Comparison of ENCODE assay signal across 19 mouse cellular contexts in the genomic region with DNA sequence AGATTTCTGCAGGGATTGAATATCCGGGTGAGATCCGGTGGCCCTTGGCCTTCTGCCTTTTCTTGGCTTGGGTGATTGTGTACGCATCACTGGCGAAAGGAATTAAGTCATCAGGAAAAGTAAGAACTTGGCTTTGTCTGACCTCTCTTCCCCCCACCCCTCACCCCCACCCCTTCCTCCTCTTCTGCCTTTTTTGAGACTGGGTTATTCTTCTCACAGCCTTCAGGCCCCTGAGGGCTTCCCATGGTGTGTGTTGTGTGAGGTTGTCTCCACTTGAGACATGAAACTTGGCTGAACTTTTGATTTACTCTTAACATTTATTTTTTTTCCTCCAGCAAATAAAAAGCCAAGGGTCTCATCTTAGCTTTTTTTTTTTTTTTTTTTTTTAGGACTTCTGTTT. TPM values are rescaled to one million over a fixed set of nuclear protein-coding genes. Genes with fewer than 3 reads are reported as not detected.
"Had no signal": no experiment of that assay in that cellular context is flagged by ENCODE, and none has a peak within 500 bp of the region (broad histone marks: within the 10 kb centered on the region; RNA-seq: fewer than 3 reads in every experiment).

No protein-coding gene starts in this region.

- DNase-seq: liver, postnatal 0 days; lung, adult 2 months; lung, postnatal 14 days; lung, postnatal 36 days; right cerebral cortex, postnatal 14 days; thymus, adult 2 months; thymus, postnatal 25 days; thymus, postnatal 4 days had no signal

- H3K9me3 ChIP-seq: lung, embryonic 15.5 days; midbrain, embryonic 13.5 days; midbrain, embryonic 15.5 days; neural tube, embryonic 12.5 days; stomach, embryonic 15.5 days had no signal

- ATAC-seq: liver, postnatal 0 days; lung, postnatal 0 days; midbrain, embryonic 13.5 days; midbrain, embryonic 15.5 days had no signal

- H3K4me1 ChIP-seq: lung, embryonic 15.5 days; megakaryocyte, embryonic 14.5 days; midbrain, embryonic 13.5 days; midbrain, embryonic 15.5 days; neural tube, embryonic 12.5 days; stomach, embryonic 15.5 days had no signal

- H3K9ac ChIP-seq: liver, postnatal 0 days; lung, embryonic 15.5 days; midbrain, embryonic 13.5 days; midbrain, embryonic 15.5 days; neural tube, embryonic 12.5 days; stomach, embryonic 15.5 days had no signal

- H3K27ac ChIP-seq: lung, embryonic 15.5 days; macrophage; midbrain, embryonic 13.5 days; midbrain, embryonic 15.5 days; neural tube, embryonic 12.5 days; stomach, embryonic 15.5 days; stomach, postnatal 0 days had no signal

- H3K4me3 ChIP-seq: lung, embryonic 15.5 days; megakaryocyte, embryonic 14.5 days; midbrain, embryonic 13.5 days; midbrain, embryonic 15.5 days; neural tube, embryonic 12.5 days; stomach, embryonic 15.5 days had no signal

- H3K36me3 ChIP-seq: lung, embryonic 15.5 days; midbrain, embryonic 13.5 days; midbrain, embryonic 15.5 days; neural tube, embryonic 12.5 days; stomach, embryonic 15.5 days had no signal

- H3K4me2 ChIP-seq: lung, embryonic 15.5 days; midbrain, embryonic 13.5 days; midbrain, embryonic 15.5 days; neural tube, embryonic 12.5 days; stomach, embryonic 15.5 days had no signal

- H3K27me3 ChIP-seq: lung, embryonic 15.5 days; midbrain, embryonic 15.5 days; stomach, embryonic 15.5 days had no signal

RNA-seq across cellular contexts. Expression of gene Slc6a5, which starts 20.1 kb away (rescaled TPM):
- polyA plus RNA-seq: liver, postnatal 0 days; lung, adult 2 months; lung, postnatal 0 days; macrophage; spleen, adult 2 months; stomach, postnatal 0 days; urinary bladder, adult 2 months had no signal

RNA-seq across cellular contexts. Expression of gene Nell1, which starts 44.7 kb away (rescaled TPM):
- polyA plus RNA-seq: liver, postnatal 0 days; macrophage; spleen, adult 2 months had no signal
